Mouse (Mus musculus) adrenal gland, postnatal 14 days (tissue): Measurements from ENCODE around the gene Gm36210. TPM values are rescaled to one million over a fixed set of nuclear protein-coding genes. Genes with fewer than 3 reads are reported as not detected.

Source experiments
- total RNA-seq: library from RNA; stranded (reverse); gene quantifications from 2 replicates; pipeline ENCODE4 v1.2.3, GENCODE M21; 2021

Gene Gm36210
- total RNA-seq, 1 experiment from 2014 or later: 0.26 TPM

Other genes with a start within 250 kb of the Gm36210 start
- 80.9 and 86.1 TPM in 2 replicates for gene Ppp6r1, start 247.5 kb downstream of the Gm36210 start, total RNA-seq
- gene Hspbp1, start 221.4 kb downstream of the Gm36210 start, total RNA-seq: 34.0 and 37.9 TPM in 2 replicates
- gene Brsk1, start 215.9 kb downstream of the Gm36210 start, total RNA-seq: 6.0 and 8.4 TPM in 2 replicates
- gene Tmem150b, start 181.3 kb downstream of the Gm36210 start, total RNA-seq: 0.30 and 0.79 TPM in 2 replicates
- 60.3 and 70.7 TPM in 2 replicates for gene Kmt5c, start 166.4 kb downstream of the Gm36210 start, total RNA-seq
- 28.1 and 31.3 TPM in 2 replicates for gene Cox6b2, start 153.4 kb downstream of the Gm36210 start, total RNA-seq
- not detected in 2 replicates for gene Fam71e2, start 135.2 kb downstream of the Gm36210 start, total RNA-seq
- not detected in 2 replicates for gene Il11, start 123.7 kb downstream of the Gm36210 start, total RNA-seq
- not detected in 2 replicates for gene Tmem190, start 123.6 kb downstream of the Gm36210 start, total RNA-seq
- 10.2 and 11.7 TPM in 2 replicates for gene Tmem238, start 116.9 kb downstream of the Gm36210 start, total RNA-seq
- 1,145 and 1,281 TPM in 2 replicates for gene Rpl28, start 113.6 kb downstream of the Gm36210 start, total RNA-seq
- 140 and 146 TPM in 2 replicates for gene Ube2s, start 93.9 kb downstream of the Gm36210 start, total RNA-seq
- gene Shisa7, start 61.8 kb downstream of the Gm36210 start, total RNA-seq: 2.2 and 2.9 TPM in 2 replicates
- 8.6 and 12.5 TPM in 2 replicates for gene Isoc2b, start 36.3 kb downstream of the Gm36210 start, total RNA-seq
- gene Isoc2a, start 29.4 kb downstream of the Gm36210 start, total RNA-seq: 55.7 and 67.9 TPM in 2 replicates
- 13.7 and 16.2 TPM in 2 replicates for gene Zfp628, start 8.7 kb upstream of the Gm36210 start, total RNA-seq
- gene Nat14, start 15.5 kb upstream of the Gm36210 start, total RNA-seq: 6.6 and 8.1 TPM in 2 replicates
- gene Ssc5d, start 19.3 kb upstream of the Gm36210 start, total RNA-seq: 3.9 and 5.0 TPM in 2 replicates
- 0.63 TPM in 1 of 2 replicates, not detected in the other for gene Sbk2, start 57.9 kb upstream of the Gm36210 start, total RNA-seq
- gene Sbk3, start 64.7 kb upstream of the Gm36210 start, total RNA-seq: 0.37 and 0.64 TPM in 2 replicates
- gene Zfp579, start 89.6 kb upstream of the Gm36210 start, total RNA-seq: 17.8 and 20.5 TPM in 2 replicates
- 11.7 and 12.9 TPM in 2 replicates for gene Zfp524, start 107.9 kb upstream of the Gm36210 start, total RNA-seq
- 22.7 and 25.8 TPM in 2 replicates for gene Fiz1, start 108.2 kb upstream of the Gm36210 start, total RNA-seq
- not detected in 2 replicates for gene Gm44973, start 109.0 kb upstream of the Gm36210 start, total RNA-seq
- gene Zfp865, start 113.9 kb upstream of the Gm36210 start, total RNA-seq: 25.3 and 30.5 TPM in 2 replicates
- 1.3 and 2.7 TPM in 2 replicates for gene Ccdc106, start 114.0 kb upstream of the Gm36210 start, total RNA-seq
- not detected in 2 replicates for gene 4632433K11Rik, start 127.6 kb upstream of the Gm36210 start, total RNA-seq
- 4.7 and 5.5 TPM in 2 replicates for gene Zfp784, start 131.9 kb upstream of the Gm36210 start, total RNA-seq
- gene Zfp580, start 145.0 kb upstream of the Gm36210 start, total RNA-seq: 10.0 and 12.9 TPM in 2 replicates
- 166 and 184 TPM in 2 replicates for gene U2af2, start 155.6 kb upstream of the Gm36210 start, total RNA-seq
- gene Epn1, start 173.7 kb upstream of the Gm36210 start, total RNA-seq: 145 and 155 TPM in 2 replicates
- gene Rfpl4, start 210.4 kb upstream of the Gm36210 start, total RNA-seq: not detected in 2 replicates
- gene Rasl2-9, start 219.4 kb upstream of the Gm36210 start, total RNA-seq: 1.7 and 2.1 TPM in 2 replicates
- not detected in 2 replicates for gene Vmn1r55, start 243.2 kb upstream of the Gm36210 start, total RNA-seq